Mouse (Mus musculus) heart, embryonic 10.5 days (tissue): ENCODE data around the gene Gabpb2. TPM values are rescaled to one million over a fixed set of nuclear protein-coding genes. Genes with fewer than 3 reads are reported as not detected.

Experiments
- DNase-seq: peaks from one replicate; pipeline ENCODE4 v3.0.0-alpha.2; 2017; ENCODE audit warnings: low spot score
- H3K27ac ChIP-seq: fragments of 300-500 bp; sonication (generic); 2 replicates; pipeline ENCODE4 v1.5.1; 2016; ENCODE audit warnings: mild to moderate bottlenecking
- H3K27me3 ChIP-seq: fragments of 300-500 bp; sonication (generic); 2 replicates; pipeline ENCODE4 v1.6.1; 2016; ENCODE audit warnings: mild to moderate bottlenecking; ENCODE audit not compliant: poor library complexity, insufficient read depth, severe bottlenecking
- H3K36me3 ChIP-seq: fragments of 300-500 bp; sonication (generic); 2 replicates; pipeline ENCODE4 v1.6.1; 2016; ENCODE audit warnings: mild to moderate bottlenecking, moderate library complexity
- H3K4me1 ChIP-seq: fragments of 300-500 bp; sonication (generic); 2 replicates; pipeline ENCODE4 v1.6.1; 2016; ENCODE audit warnings: mild to moderate bottlenecking
- H3K4me3 ChIP-seq: fragments of 300-500 bp; sonication (generic); 2 replicates; pipeline ENCODE4 v1.5.1; 2016; ENCODE audit warnings: mild to moderate bottlenecking, moderate library complexity
- H3K9me3 ChIP-seq: fragments of 300-500 bp; sonication (generic); 2 replicates; pipeline ENCODE4 v1.6.1; 2016; ENCODE audit warnings: mild to moderate bottlenecking, moderate library complexity
- WGBS: fragments of 180-500 bp; shearing (Covaris S2); methylation state at CpG from one replicate; pipeline ENCODE4 v1.1.7; 2016; 5-methylcytosine and 5-hydroxymethylcytosine counted together
- polyA plus RNA-seq: library from polyadenylated mRNA; unstranded; fragments of >200 nt; fragmentation: Nextera tagmentation; extraction: Ambion mirVana; gene quantifications from 2 replicates; pipeline ENCODE4 v1.2.1, GENCODE M21; 2016

Gene Gabpb2
- polyA plus RNA-seq, 1 experiment from 2014 or later, result 8.8 TPM

DNA sequence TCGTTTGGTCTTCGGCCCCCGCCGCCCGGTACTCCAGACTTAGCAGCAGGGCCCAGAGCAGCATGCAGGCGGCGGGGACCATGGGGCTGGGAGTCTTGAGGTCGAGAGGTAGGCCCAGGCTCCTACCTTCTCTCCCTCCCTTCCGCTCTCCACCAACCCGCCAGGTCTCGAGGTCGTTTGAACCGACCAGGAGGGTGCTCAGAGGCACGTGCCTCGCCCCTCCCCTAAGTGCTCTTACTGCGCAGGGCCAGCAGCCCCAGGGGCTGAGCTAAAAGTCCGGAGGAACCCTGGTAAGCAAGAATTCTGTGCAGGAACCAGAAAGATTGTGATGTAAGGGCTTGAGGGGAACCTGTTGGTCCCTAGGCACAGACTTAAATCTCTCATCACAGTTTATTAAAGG lies 23.2 kb upstream of the Gabpb2 start:
- Histone ChIP-seq H3K27me3 (no peaks in the 10 kb centered on the region), H3K4me1 (peaks cover 12% of the 10 kb centered on the region; the same call in 1 of the 2 replicates), H3K27ac (peak overlapping the region; percentile 43; the same call in 1 of the 2 replicates), H3K36me3 (peaks cover 37% of the 10 kb centered on the region), H3K4me3 (peak overlapping the region; percentile 42), H3K9me3 (no peaks in the 10 kb centered on the region)
- 23% methylated on average over 17 of the region's 17 CpGs for WGBS
- no peak for DNase-seq

DNA sequence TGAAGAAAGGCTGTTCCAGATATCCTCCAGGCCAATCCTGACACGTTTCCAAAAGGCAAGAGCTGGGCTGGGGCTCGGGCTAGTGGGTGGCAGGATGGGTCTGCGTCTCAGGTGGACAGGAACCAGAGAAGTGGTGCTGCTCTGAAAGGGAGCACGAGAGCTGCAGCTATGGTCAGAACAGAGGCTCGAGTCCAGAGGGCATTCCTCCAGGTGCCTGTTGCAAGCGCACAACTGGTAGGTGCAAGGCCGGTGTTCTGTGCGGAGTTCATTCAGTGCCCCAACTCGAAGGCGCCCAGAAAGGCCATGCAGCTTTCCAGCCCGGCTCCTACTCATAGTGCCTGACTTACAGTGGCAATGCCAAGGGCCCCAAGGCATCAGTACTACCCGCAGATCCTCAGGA lies 22.3 kb upstream of the Gabpb2 start:
- H3K27me3 ChIP-seq, result no peaks in the 10 kb centered on the region
- no peak overlapping the region for H3K4me3 ChIP-seq
- no peak for DNase-seq
- H3K27ac ChIP-seq, result no peak overlapping the region
- no peaks in the 10 kb centered on the region for H3K9me3 ChIP-seq
- WGBS, result 79% methylated on average over 12 of the region's 12 CpGs
- peaks cover 40% of the 10 kb centered on the region for H3K36me3 ChIP-seq
- peaks cover 12% of the 10 kb centered on the region; the same call in 1 of the 2 replicates for H3K4me1 ChIP-seq

DNA sequence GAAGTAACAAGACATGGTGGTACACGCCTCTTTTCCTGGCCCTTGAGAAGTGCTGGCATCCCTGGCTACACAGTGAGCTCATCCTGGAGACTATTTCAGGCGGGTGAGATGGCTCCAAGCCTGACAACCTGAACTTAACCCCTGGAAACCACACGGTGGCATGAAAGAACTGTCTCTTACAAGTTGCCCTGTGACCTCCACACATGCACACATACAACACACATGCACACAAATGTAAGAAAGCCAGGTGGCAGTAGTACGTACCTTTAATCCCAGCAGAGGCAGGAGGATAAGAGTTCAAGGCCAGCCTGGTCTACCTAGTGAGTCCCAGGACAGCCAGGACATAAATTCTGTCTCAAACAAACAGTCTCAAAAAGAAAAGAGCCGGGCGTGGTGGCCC lies 21.3 kb upstream of the Gabpb2 start:
- 78% methylated on average over 6 of the region's 6 CpGs for WGBS
- Histone ChIP-seq H3K4me1 (peaks cover 12% of the 10 kb centered on the region; the same call in 1 of the 2 replicates), H3K27me3 (no peaks in the 10 kb centered on the region), H3K9me3 (no peaks in the 10 kb centered on the region), H3K27ac (no peak overlapping the region), H3K36me3 (peaks cover 46% of the 10 kb centered on the region), H3K4me3 (no peak overlapping the region)
- no peak for DNase-seq

DNA sequence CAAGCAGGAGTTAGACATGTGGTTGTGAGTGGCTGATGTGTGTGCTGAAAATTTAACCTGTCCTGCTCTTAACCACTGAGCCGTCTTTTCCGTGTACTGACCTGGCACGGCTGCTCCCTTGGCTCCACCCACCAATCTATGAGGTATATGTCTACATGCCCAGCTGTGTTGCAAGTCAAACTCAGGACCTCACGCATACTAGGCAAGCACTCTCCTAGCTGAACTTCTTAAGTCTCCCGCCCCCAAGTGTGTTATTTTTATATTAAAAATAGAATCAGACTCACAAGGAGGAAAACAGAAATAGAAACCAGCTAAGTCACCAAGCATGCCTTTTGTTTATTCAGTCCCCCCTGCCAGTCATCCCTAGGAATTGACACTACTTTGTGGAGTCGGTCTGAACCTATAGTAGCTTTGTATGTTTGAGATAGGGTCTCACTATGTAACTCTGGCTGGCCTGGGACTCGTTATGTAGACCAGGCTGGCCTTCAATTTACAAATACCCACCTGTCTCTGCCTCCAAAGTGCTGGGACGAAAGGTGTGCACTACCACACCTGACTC lies 19.9 kb upstream of the Gabpb2 start:
- no peak for DNase-seq
- Histone ChIP-seq H3K4me1 (peaks cover 13% of the 10 kb centered on the region; the same call in 1 of the 2 replicates), H3K4me3 (no peak overlapping the region), H3K27ac (no peak overlapping the region), H3K36me3 (peaks cover 60% of the 10 kb centered on the region), H3K9me3 (no peaks in the 10 kb centered on the region), H3K27me3 (no peaks in the 10 kb centered on the region)
- WGBS, result 87% methylated on average over 8 of the region's 8 CpGs

DNA sequence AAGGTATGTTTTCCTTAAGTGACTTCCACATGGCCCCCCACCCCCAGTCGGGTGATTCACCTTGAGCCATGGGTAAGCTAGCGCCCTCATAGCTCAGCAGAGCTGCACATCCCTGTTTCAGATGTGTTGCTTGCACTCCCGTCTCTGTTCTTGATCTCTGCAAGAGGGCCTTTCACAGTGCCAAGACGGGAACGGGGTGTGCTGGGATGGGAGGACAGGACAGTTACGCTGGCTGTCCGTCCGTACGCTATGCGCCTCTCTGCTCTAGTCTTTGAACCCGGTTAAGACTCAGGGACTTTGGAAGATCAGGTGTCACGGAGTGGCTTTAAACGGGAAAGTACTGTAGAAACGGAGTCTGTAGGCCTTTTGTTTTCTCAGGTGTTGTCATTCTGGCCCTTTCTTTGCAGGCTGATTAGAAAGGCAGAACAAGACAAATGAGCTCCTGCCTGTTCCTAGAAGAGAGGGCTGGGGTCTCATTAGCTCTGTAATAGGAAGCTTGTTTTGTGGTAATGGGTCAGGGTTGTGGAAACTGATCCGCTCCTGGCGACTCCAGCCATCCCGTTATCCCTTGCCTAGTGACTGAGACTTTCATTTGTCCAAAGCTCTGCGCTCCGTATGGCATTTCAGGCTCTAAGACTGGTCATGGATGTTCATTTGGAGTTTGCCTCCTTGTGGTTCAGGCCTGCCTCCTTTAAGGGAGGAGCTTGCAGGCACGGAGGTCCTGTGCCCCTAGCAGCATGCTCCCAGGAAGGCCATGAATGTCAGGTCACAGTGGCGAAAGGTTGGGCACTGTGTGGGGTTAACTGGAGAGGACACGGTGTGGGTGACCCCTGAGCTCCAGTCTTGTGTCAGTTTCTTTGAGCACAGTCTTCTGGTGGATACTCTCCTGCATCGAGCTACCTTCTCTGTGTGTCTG lies 17.9 kb upstream of the Gabpb2 start:
- Histone ChIP-seq H3K27me3 (no peaks in the 10 kb centered on the region), H3K36me3 (peaks cover 72% of the 10 kb centered on the region), H3K4me1 (peaks cover 26% of the 10 kb centered on the region), H3K4me3 (no peak overlapping the region), H3K9me3 (no peaks in the 10 kb centered on the region), H3K27ac (no peak overlapping the region)
- WGBS, result 87% methylated on average over 23 of the region's 23 CpGs
- no peak for DNase-seq

DNA sequence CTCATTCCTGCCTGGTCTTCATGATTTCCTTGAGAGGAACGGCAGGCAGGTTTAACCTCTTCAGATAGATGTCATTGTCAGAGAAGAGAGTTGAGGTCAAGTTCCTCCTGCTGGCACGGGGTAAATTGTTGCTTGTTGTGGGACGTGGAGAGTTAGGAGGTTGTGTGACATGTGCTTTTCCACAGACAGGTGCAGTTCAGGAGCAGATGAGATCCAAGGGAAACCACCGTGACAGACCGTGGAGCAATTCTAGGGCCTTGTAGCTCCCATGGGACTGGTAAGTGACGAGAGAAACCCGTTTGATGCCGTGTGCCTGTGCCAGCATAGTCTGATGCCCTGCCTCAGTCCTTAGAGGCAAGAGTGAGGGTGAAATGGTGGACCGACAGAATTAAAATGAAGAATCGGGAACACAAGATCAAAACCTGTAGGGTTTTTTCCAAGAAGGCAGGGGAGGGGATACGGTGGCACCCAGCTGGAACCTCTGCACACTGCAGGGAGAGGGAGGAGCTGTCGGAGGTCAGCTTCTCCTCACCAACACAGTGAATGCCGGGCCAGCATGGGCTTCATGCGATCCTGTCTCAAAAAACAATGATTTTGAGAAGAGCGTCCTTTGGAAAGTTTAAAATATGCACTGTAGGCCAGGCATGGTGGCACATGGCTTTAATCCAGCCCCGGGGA lies 15.7 kb upstream of the Gabpb2 start:
- 86% methylated on average over 16 of the region's 16 CpGs for WGBS
- Histone ChIP-seq H3K4me3 (no peak overlapping the region), H3K36me3 (peaks cover 70% of the 10 kb centered on the region), H3K27ac (peak overlapping the region; percentile 31; the same call in 1 of the 2 replicates), H3K4me1 (peaks cover 37% of the 10 kb centered on the region), H3K27me3 (no peaks in the 10 kb centered on the region), H3K9me3 (no peaks in the 10 kb centered on the region)
- DNase-seq, result no peak

DNA sequence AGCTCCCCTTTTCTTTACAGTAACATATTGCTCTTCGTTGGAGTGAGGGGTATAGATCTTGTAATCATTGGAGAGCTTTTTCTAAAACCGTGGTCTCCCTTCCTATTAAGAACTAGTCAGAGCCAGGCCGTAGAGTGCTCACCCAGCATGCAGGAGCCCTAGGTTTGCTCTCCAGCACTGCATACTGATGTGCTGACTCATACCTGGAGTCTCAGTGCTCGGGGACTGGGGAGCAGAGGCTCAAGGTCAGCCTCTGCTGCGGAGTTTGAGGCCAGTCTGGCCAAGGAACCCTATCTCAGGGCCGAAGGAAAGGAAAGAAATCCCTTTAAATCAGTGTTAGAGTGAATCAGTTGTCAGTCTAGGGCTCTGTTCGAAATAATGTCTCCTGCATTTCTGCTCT lies 15.1 kb upstream of the Gabpb2 start:
- Histone ChIP-seq H3K4me1 (peaks cover 37% of the 10 kb centered on the region), H3K27me3 (no peaks in the 10 kb centered on the region), H3K4me3 (no peak overlapping the region), H3K27ac (peak overlapping the region; percentile 31; the same call in 1 of the 2 replicates), H3K9me3 (no peaks in the 10 kb centered on the region), H3K36me3 (peaks cover 64% of the 10 kb centered on the region)
- 64% methylated on average over 7 of the region's 7 CpGs for WGBS
- DNase-seq, result no peak

DNA sequence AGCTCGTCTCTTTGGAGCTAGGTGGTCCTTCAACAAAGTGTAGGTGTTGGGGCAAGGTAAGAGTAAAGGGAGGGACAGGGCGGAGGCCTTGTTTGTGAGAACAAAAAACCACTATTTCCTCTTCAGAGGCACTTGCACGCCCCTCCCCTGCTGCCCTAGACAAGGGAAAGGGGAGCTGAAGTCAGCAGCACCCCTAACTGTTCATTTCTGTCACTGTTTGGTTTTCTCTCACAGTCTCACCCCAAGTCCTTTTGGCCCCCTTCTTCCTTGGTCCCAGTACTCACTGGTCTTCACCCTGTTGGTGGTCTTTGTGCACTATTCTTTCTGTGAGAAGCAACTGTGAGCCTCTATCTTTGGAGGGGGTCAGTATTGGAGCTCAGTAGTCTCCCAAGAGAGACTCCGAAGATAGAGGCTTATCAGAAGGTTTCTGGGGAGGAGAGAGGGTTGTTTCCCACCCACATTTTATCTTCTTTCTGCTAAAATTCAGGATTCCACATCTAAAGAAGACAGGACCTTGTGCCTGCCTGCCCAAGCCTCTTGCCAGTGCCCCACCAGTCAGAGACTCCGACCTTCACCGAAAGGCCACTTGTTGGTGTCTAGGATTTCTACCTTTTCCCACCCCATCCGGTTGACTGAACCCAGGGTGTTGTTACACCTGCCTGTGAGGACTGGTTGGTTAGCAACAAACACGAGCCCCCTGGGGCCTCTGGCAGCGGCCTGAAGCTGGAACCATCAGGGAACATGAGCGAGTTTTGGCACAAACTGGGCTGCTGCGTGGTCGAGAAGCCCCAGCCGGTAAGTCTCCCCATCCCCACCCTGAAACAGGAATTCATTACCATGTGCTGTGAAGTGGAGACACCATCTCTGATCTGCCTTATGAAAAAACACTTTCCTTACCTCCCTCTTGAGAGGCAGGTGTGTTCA lies 13.8 kb upstream of the Gabpb2 start, which contains the start of gene Mllt11:
Gene Mllt11 (minus strand): TSS at position 874 of the 924 bp plus-strand sequence.
- Histone ChIP-seq H3K4me3 (peak within 1 kb of the TSS; percentile 80), H3K27me3 (no peaks in the 10 kb centered on the region), H3K27ac (peak within 1 kb of the TSS; percentile 96), H3K9me3 (no peaks in the 10 kb centered on the region), H3K4me1 (peaks cover 45% of the 10 kb centered on the region), H3K36me3 (peaks cover 52% of the 10 kb centered on the region)
- DNase-seq, result no peak
- 74% methylated on average over 13 of the region's 13 CpGs for WGBS

DNA sequence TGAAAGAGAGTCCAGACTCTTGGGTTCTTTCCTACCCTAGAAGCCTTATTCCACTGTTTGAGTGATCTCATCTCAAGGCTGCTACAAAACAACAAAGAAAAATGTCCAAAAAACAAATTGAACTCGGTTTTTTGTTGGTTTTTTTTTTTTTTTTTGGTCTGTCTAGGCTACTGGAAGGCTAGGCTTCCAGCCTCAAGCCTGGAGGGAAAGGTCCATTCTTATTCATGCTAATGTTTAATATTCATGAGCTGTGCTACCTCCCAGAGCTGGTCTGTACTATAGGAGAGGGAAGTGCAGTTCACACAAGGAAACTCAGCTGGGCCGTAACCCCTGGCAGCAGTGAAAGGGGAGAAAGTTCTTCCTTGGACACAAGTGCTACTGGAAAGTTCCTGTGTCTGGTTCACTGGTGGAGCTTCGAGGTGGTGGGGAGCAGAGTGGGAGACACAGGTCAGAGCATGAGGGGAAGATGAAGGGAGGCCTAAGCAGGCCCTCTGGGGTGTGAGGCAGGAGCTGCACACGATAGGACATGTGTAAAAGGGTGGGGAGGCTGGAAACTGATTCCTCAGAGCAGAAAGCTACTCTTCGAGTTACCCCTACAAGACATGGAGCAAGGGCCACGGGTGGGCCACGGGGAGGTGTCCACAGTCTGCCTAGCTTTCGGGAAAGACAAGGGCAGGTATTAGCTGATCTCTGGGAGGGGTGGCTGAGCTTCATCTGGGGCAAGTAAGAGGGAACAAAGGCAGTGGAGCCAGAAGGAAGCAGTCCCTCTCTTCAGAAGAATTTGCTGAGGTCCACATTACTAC lies 13.0 kb upstream of the Gabpb2 start:
- no peak for DNase-seq
- Histone ChIP-seq H3K36me3 (peaks cover 47% of the 10 kb centered on the region), H3K9me3 (no peaks in the 10 kb centered on the region), H3K27me3 (no peaks in the 10 kb centered on the region), H3K4me3 (peak overlapping the region; percentile 80), H3K4me1 (peaks cover 45% of the 10 kb centered on the region), H3K27ac (peak overlapping the region; percentile 96)
- 54% methylated on average over 8 of the region's 8 CpGs for WGBS

DNA sequence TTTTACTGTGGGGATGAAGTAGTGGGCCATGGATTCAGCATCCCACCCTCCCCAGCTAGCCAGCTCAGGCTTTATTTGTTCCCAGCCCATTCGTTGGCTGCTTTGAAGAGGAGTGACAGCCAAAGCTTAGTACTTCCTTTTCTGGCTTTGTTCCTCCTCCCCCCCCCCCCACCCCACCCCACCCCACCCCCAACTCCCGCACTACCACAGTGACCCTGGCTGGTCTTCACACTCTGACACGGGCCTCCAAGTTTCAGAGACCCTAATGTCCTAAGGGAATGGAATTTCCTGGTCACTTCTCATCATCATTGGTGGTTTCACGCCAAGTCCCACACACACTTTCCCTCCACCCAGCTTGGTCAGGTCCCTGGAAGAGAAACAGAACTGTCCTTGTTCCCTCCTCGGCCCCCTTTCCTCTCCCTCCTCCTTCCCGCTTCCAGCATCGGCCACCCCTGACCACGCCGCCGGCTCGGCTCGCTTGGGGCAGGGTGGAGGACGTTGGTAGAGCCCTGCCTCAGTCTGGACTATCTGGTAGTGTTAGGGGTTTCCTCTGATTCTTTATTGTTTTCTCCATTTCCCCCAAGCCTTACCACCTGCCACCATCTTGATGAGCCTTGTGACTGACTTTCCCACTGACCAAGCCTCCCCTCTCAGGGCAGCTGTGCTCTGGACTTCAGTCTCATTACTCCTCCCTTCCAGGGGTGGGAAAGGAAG lies 12.2 kb upstream of the Gabpb2 start:
- WGBS, result 3% methylated on average over 13 of the region's 13 CpGs
- no peaks in the 10 kb centered on the region for H3K9me3 ChIP-seq
- no peaks in the 10 kb centered on the region for H3K27me3 ChIP-seq
- peaks cover 47% of the 10 kb centered on the region for H3K36me3 ChIP-seq
- H3K4me1 ChIP-seq, result peaks cover 45% of the 10 kb centered on the region
- peak overlapping the region; percentile 80 for H3K4me3 ChIP-seq
- peak overlapping the region; percentile 96 for H3K27ac ChIP-seq
- no peak for DNase-seq
